Mouse (Mus musculus) heart, postnatal 0 days (tissue): ENCODE measurements around the gene Opa1. TPM values are rescaled to one million over a fixed set of nuclear protein-coding genes. Genes with fewer than 3 reads are reported as not detected.
A peak's percentile ranks its signal among the peaks of the same experiment; 100 is the strongest.

Experiments used
- ATAC-seq: fragments of 200-750 bp; cut with Nextera tagmentation; 2 replicates; pipeline ENCODE4 v1.8.0; 2017; ENCODE audit warnings: low read depth, moderate number of reproducible peaks, moderate library complexity; ENCODE audit not compliant: insufficient read depth
- DNase-seq: peaks from one replicate; pipeline ENCODE4 v3.0.0-alpha.2; 2016; ENCODE audit warnings: low spot score
- H3K27ac ChIP-seq: fragments of 300-500 bp; sonication (generic); 2 replicates; pipeline ENCODE4 v1.5.1; 2014; ENCODE audit warnings: low read depth, mild to moderate bottlenecking
- H3K27me3 ChIP-seq: fragments of 300-500 bp; sonication (generic); 2 replicates; pipeline ENCODE4 v1.6.1; 2014; ENCODE audit warnings: low read length, mixed read lengths; ENCODE audit not compliant: control insufficient read depth, insufficient read depth
- H3K36me3 ChIP-seq: fragments of 300-500 bp; sonication (generic); replicated peaks from 2 replicates; pipeline ENCODE4 v1.6.1; 2014; ENCODE audit warnings: low read length, mixed read lengths; ENCODE audit not compliant: control insufficient read depth, insufficient read depth
- H3K4me1 ChIP-seq: fragments of 300-500 bp; sonication (generic); 2 replicates; pipeline ENCODE4 v1.6.1; 2014; ENCODE audit warnings: antibody characterized with exemption; ENCODE audit not compliant: control insufficient read depth, insufficient read depth
- H3K4me2 ChIP-seq: fragments of 300-500 bp; sonication (generic); 2 replicates; pipeline ENCODE4 v1.6.1; 2014; ENCODE audit warnings: low read depth, mild to moderate bottlenecking, low read length, moderate library complexity
- H3K4me3 ChIP-seq: fragments of 300-500 bp; sonication (generic); 2 replicates; pipeline ENCODE4 v1.5.1; 2014; ENCODE audit warnings: low read depth, low read length
- H3K9ac ChIP-seq: fragments of 300-500 bp; sonication (generic); replicated peaks from 2 replicates; pipeline ENCODE4 v1.6.1; 2014; ENCODE audit warnings: low read depth, low read length, mixed read lengths
- H3K9me3 ChIP-seq: fragments of 300-500 bp; sonication (generic); replicated peaks from 2 replicates; pipeline ENCODE4 v1.6.1; 2016; ENCODE audit warnings: low read length; ENCODE audit not compliant: control insufficient read depth
- CTCF ChIP-seq: IDR thresholded peaks from 2 replicates; pipeline ENCODE4 v1.5.1; 2016; ENCODE audit warnings: antibody characterized with exemption, control low read depth, low read depth
- EP300 ChIP-seq: IDR thresholded peaks from 2 replicates; pipeline ENCODE4 v1.6.1; 2016; ENCODE audit warnings: antibody characterized with exemption, low read depth
- WGBS: fragments of 180-500 bp; shearing (Covaris S2); extraction: QIAGEN DNeasy Blood & Tissue Kit; methylation state at CpG from one replicate; pipeline ENCODE4 v1.1.7; 2014; 5-methylcytosine and 5-hydroxymethylcytosine counted together
- polyA plus RNA-seq: library from polyadenylated mRNA; unstranded; fragments of >200 nt; fragmentation: Nextera tagmentation; extraction: Ambion mirVana; gene quantifications from 2 replicates; pipeline ENCODE4 v1.2.1, GENCODE M21; 2015
- total RNA-seq: library from RNA; depleted of rRNA; stranded (reverse); fragments of >200 nt; gene quantifications from 2 replicates; pipeline ENCODE4 v1.2.3, GENCODE M21; 2014; ENCODE audit warnings: low replicate concordance

Gene Opa1
- total and polyA plus RNA-seq, 2 experiments from 2014 or later: 48.4 to 69.2 TPM

GRCm38 (mm10) chr16:29679607-29680006, 100.5 kb downstream of the Opa1 start:
- H3K27ac ChIP-seq: no peak overlapping the region
- H3K27me3 ChIP-seq: no peaks in the 10 kb centered on the region
- no peak overlapping the region for H3K4me2 ChIP-seq
- H3K4me3 ChIP-seq: no peak overlapping the region
- TF ChIP-seq EP300: no peak
- no peak for TF ChIP-seq CTCF
- H3K36me3 ChIP-seq: no peaks in the 10 kb centered on the region
- WGBS: 66% methylated on average over 5 of the region's 5 CpGs
- no peak for DNase-seq
- H3K4me1 ChIP-seq: 0 out of 2 replicates have a peak, but pooled peaks cover 4% of the 10 kb centered on the region
- no peak overlapping the region for H3K9ac ChIP-seq
- no peak for ATAC-seq
- H3K9me3 ChIP-seq: no peaks in the 10 kb centered on the region

GRCm38 (mm10) chr16:29680548-29681175, 101.5 kb downstream of the Opa1 start:
- 74% methylated on average over 18 of the region's 18 CpGs for WGBS
- H3K36me3 ChIP-seq: no peaks in the 10 kb centered on the region
- TF ChIP-seq CTCF: no peak
- TF ChIP-seq EP300: no peak
- 0 out of 2 replicates have a peak, but pooled peaks cover 4% of the 10 kb centered on the region for H3K4me1 ChIP-seq
- no peak overlapping the region for H3K4me2 ChIP-seq
- H3K9ac ChIP-seq: no peak overlapping the region
- no peaks in the 10 kb centered on the region for H3K27me3 ChIP-seq
- no peaks in the 10 kb centered on the region for H3K9me3 ChIP-seq
- no peak overlapping the region for H3K27ac ChIP-seq
- no peak for DNase-seq
- H3K4me3 ChIP-seq: no peak overlapping the region
- ATAC-seq: no peak

GRCm38 (mm10) chr16:29682555-29683431, 103.7 kb downstream of the Opa1 start:
- H3K27ac ChIP-seq: no peak overlapping the region
- WGBS: 46% methylated on average over 17 of the region's 17 CpGs
- H3K4me1 ChIP-seq: 0 out of 2 replicates have a peak, but pooled peaks cover 4% of the 10 kb centered on the region

GRCm38 (mm10) chr16:29683563-29683962, 104.4 kb downstream of the Opa1 start:
- no peak overlapping the region for H3K4me3 ChIP-seq
- WGBS: 25% methylated on average over 12 of the region's 12 CpGs
- H3K9me3 ChIP-seq: no peaks in the 10 kb centered on the region
- peak; percentile 60; the same call in 1 of the 2 replicates for ATAC-seq
- H3K4me1 ChIP-seq: 0 out of 2 replicates have a peak, but pooled peaks cover 4% of the 10 kb centered on the region
- no peak for TF ChIP-seq EP300
- no peak for TF ChIP-seq CTCF
- DNase-seq: peak; percentile 38
- no peak overlapping the region for H3K9ac ChIP-seq
- H3K36me3 ChIP-seq: no peaks in the 10 kb centered on the region
- no peak overlapping the region for H3K27ac ChIP-seq
- no peaks in the 10 kb centered on the region for H3K27me3 ChIP-seq
- 0 out of 2 replicates have a peak overlapping the region, but pooled peaks have one; percentile 17 for H3K4me2 ChIP-seq

More at GRCm38 (mm10) chr16:29682555-29683431, 103.7 kb downstream of the Opa1 start:
- no peaks in the 10 kb centered on the region for H3K36me3 ChIP-seq
- peak overlapping the region; percentile 17; the same call in 1 of the 2 replicates for H3K4me2 ChIP-seq
- H3K27me3 ChIP-seq: no peaks in the 10 kb centered on the region
- H3K9ac ChIP-seq: no peak overlapping the region
- no peaks in the 10 kb centered on the region for H3K9me3 ChIP-seq
- no peak overlapping the region for H3K4me3 ChIP-seq
- DNase-seq: no peak
- ATAC-seq: 0 out of 2 replicates have a peak, but pooled peaks have one; percentile 47
- TF ChIP-seq EP300: no peak
- TF ChIP-seq CTCF: no peak

- H3K27me3 ChIP-seq: no peaks in the 10 kb centered on the region
- TF ChIP-seq CTCF (no peak), EP300 (no peak)
- no peak overlapping the region for H3K4me2 ChIP-seq
- H3K4me1 ChIP-seq: 0 out of 2 replicates have a peak, but pooled peaks cover 4% of the 10 kb centered on the region
- no peak for ATAC-seq
- no peak overlapping the region for H3K27ac ChIP-seq
- H3K36me3 ChIP-seq: no peaks in the 10 kb centered on the region
- no peak overlapping the region for H3K9ac ChIP-seq
- WGBS: 57% methylated on average over 2 of the region's 2 CpGs
- no peak overlapping the region for H3K4me3 ChIP-seq
- no peaks in the 10 kb centered on the region for H3K9me3 ChIP-seq
- no peak for DNase-seq
Observed at GRCm38 (mm10) chr16:29684111-29684510, 105.0 kb downstream of the Opa1 start.
